Mouse (Mus musculus) intestine, embryonic 14.5 days (tissue): ENCODE results near the gene Fam198a. TPM values are rescaled to one million over a fixed set of nuclear protein-coding genes. Genes with fewer than 3 reads are reported as not detected.

Experiments
- ATAC-seq: fragments of 200-750 bp; cut with Nextera tagmentation; replicated peaks from 2 replicates; pipeline ENCODE4 v1.8.0; 2017; ENCODE audit warnings: low read depth, moderate number of reproducible peaks, moderate TSS enrichment, moderate library complexity; ENCODE audit not compliant: low FRiP score, low TSS enrichment
- DNase-seq: peaks from one replicate; pipeline ENCODE4 v3.0.0-alpha.2; 2018; ENCODE audit warnings: low spot score
- H3K27ac ChIP-seq: fragments of 300-500 bp; sonication (generic); 2 replicates; pipeline ENCODE4 v1.5.1; 2014; ENCODE audit warnings: low read depth, mild to moderate bottlenecking, control low read depth
- H3K27me3 ChIP-seq: fragments of 300-500 bp; sonication (generic); replicated peaks from 2 replicates; pipeline ENCODE4 v1.6.1; 2014; ENCODE audit warnings: low read length, control low read depth; ENCODE audit not compliant: control insufficient read depth, insufficient read depth
- H3K36me3 ChIP-seq: fragments of 300-500 bp; sonication (generic); 2 replicates; pipeline ENCODE4 v1.6.1; 2014; ENCODE audit warnings: low read length, control low read depth; ENCODE audit not compliant: control insufficient read depth, insufficient read depth
- H3K4me1 ChIP-seq: fragments of 300-500 bp; sonication (generic); replicated peaks from 2 replicates; pipeline ENCODE4 v1.6.1; 2014; ENCODE audit warnings: low read length, control low read depth, mixed read lengths; ENCODE audit not compliant: control insufficient read depth, insufficient read depth
- H3K4me2 ChIP-seq: fragments of 300-500 bp; sonication (generic); 2 replicates; pipeline ENCODE4 v1.6.1; 2014; ENCODE audit warnings: low read length
- H3K4me3 ChIP-seq: fragments of 300-500 bp; sonication (generic); 2 replicates; pipeline ENCODE4 v1.5.1; 2014; ENCODE audit warnings: low read depth, low read length, control low read depth, mixed read lengths
- H3K9ac ChIP-seq: fragments of 300-500 bp; sonication (generic); 2 replicates; pipeline ENCODE4 v1.6.1; 2014; ENCODE audit warnings: mild to moderate bottlenecking, low read length
- H3K9me3 ChIP-seq: fragments of 300-500 bp; sonication (generic); 2 replicates; pipeline ENCODE4 v1.6.1; 2016; ENCODE audit warnings: low read length, control low read depth; ENCODE audit not compliant: control insufficient read depth
- WGBS: fragments of 180-500 bp; shearing (Covaris S2); extraction: QIAGEN DNeasy Blood & Tissue Kit; methylation state at CpG from one replicate; pipeline ENCODE4 v1.1.7; 2014; 5-methylcytosine and 5-hydroxymethylcytosine counted together
- polyA plus RNA-seq: library from polyadenylated mRNA; unstranded; fragments of >200 nt; fragmentation: Nextera tagmentation; extraction: Ambion mirVana; gene quantifications from 2 replicates; pipeline ENCODE4 v1.2.1, GENCODE M21; 2014

Fam198a gene
- polyA plus RNA-seq, 1 experiment from 2014 or later, result 2.9 TPM

DNA sequence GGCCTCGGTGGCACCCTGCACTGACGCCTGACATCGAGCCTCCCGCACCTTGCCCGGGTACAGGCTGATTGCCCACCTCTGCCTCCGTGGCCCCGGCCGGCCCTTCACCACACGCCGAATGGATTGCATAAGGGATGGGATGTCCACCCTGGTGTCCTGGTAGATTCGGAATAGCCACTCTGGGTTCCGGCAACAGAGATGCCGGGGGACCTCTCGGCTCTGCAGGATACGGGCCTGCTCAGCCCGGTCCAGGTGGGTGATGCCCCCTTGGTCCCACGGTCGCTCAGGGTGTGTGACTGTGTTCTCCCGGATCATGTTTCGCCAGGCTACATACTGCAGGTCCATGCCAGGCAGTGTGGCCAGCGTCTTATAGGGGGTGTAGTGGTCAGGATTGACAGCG, 31.4 kb downstream of the Fam198a start:
- ATAC-seq (no peak), DNase-seq (no peak)
- Histone ChIP-seq H3K27me3 (no peaks in the 10 kb centered on the region), H3K4me3 (no peak overlapping the region), H3K9ac (no peak overlapping the region), H3K36me3 (no peaks in the 10 kb centered on the region), H3K27ac (no peak overlapping the region), H3K4me2 (no peak overlapping the region), H3K4me1 (0 out of 2 replicates have a peak, but pooled peaks cover 3% of the 10 kb centered on the region), H3K9me3 (no peaks in the 10 kb centered on the region)
- WGBS, result 95% methylated on average over 22 of the region's 22 CpGs

DNA sequence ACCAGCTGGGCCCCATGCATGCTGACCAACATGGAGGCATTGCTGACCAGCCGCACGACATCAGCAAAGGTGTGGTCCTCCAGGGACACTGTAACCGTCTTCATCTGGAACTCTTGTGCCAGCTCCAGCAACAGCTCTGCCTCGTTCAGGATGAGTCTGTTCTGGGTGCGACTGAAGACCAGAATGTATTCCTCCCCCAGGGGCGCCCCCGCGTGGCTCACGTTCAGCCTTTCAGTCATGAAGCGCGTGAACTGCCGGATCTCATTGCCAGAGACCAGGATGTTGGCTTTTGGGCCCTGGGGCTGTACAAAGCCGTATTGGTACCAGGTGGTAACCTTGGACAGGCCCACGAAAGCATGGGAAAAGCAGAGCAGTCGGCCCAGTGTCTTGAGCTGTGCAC, 31.9 kb downstream of the Fam198a start:
- H3K9me3 ChIP-seq, result no peaks in the 10 kb centered on the region
- H3K36me3 ChIP-seq, result no peaks in the 10 kb centered on the region
- H3K9ac ChIP-seq, result no peak overlapping the region
- H3K27ac ChIP-seq, result no peak overlapping the region
- H3K4me2 ChIP-seq, result no peak overlapping the region
- ATAC-seq (no peak), DNase-seq (no peak)
- WGBS, result 93% methylated on average over 15 of the region's 15 CpGs
- 0 out of 2 replicates have a peak, but pooled peaks cover 3% of the 10 kb centered on the region for H3K4me1 ChIP-seq
- no peak overlapping the region for H3K4me3 ChIP-seq
- no peaks in the 10 kb centered on the region for H3K27me3 ChIP-seq

DNA sequence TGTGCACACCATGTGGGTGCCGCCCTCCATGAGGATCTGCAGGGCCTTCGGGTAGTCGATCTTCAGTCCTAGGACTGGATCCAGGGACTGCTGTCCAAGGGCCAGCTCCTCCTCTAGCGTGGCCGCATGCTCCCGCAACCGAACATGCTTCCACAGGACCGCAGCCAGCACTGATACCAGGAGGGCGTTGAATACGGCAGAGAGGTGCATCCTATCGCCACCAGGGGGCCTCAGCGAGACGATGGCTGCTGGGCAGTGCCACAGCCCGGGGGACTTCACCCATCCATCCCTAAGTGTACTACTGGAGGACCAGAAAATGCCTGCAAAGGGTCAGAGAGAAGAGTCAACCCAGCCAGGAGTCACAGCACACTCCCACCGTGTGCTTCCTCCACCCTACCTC, 32.7 kb downstream of the Fam198a start:
- Histone ChIP-seq H3K36me3 (no peaks in the 10 kb centered on the region), H3K27ac (no peak overlapping the region), H3K9ac (no peak overlapping the region), H3K4me1 (0 out of 2 replicates have a peak, but pooled peaks cover 3% of the 10 kb centered on the region), H3K4me3 (no peak overlapping the region), H3K9me3 (no peaks in the 10 kb centered on the region), H3K27me3 (no peaks in the 10 kb centered on the region), H3K4me2 (no peak overlapping the region)
- 52% methylated on average over 15 of the region's 15 CpGs for WGBS
- DNase-seq (peak; percentile 82), ATAC-seq (0 out of 2 replicates have a peak, but pooled peaks have one; percentile 41)

DNA sequence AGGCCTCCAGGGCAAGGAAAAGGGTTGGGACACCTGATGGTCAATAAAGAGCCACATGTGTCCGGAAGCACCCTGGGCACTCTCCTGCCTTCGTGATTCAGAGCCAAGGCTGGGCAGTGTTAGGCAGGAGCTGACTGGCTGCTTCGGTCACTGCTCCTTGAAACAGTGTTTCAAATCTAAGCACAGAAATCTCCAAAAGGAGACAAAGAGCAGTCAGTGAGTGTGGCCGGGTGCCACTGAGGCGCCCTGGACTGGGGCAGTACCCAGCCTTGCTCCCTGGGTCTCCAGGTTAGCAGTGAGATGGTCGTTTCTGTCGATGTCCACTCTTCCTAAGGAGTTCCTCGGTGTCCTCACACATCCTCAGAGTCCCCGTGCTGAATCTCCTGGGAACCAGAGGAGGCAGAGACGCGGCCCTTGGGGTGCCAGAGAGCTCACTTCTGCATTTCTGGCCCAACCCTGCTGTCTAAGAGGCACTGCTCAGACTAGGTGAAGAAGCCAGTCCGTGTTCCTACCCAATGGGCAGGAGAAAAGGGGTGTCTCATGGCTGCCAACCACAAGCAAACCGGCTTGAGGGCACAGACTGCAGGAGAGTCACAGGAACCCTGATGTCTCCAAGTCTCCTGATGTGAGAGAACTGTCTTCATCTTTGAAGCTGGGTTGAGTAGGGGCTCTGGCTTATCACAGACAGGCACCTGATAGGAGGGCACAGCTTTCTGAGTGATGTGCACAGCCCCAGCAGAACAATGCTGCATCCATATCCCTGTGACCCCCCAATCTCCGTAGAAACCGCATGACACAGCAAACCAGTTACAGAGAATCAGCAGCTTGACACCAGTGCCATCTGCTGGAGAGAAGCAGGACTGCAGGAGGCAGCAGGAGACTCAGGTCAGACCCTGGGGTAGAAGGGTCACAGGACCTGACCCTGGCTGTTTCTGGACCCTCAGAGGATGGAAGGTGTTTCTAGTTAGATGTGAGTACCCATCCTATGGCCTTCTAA, 34.0 kb downstream of the Fam198a start:
- no peak overlapping the region for H3K4me2 ChIP-seq
- no peak for ATAC-seq
- WGBS, result 76% methylated on average over 15 of the region's 15 CpGs

DNA sequence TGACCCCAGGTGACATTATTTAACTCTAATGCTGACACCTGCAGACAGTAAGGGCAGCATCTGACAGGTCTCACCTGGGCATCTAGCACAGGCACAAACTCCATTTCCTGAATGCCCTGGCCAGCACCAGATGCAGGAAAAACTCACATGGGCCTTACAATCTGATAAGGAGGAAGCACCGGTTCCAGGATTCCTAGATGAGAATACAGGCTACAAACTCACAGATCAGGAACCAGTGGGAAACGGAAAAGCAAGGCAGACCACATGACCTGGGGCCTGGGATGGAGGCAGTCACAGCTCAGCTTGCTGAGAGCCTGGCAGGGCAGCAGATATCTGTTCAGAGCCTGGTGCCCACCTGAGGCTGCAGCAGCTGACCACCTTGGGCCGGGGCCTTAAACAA, 38.1 kb downstream of the Fam198a start:
- no peaks in the 10 kb centered on the region for H3K9me3 ChIP-seq
- H3K4me1 ChIP-seq, result 0 out of 2 replicates have a peak, but pooled peaks cover 2% of the 10 kb centered on the region
- DNase-seq, result no peak
- ATAC-seq, result no peak
- H3K4me2 ChIP-seq, result no peak overlapping the region
- WGBS, result 70% methylated on average over 3 of the region's 3 CpGs
- no peaks in the 10 kb centered on the region for H3K36me3 ChIP-seq
- no peak overlapping the region for H3K9ac ChIP-seq
- H3K27ac ChIP-seq, result no peak overlapping the region
- H3K27me3 ChIP-seq, result no peaks in the 10 kb centered on the region
- H3K4me3 ChIP-seq, result no peak overlapping the region

More for the DNA sequence above, 34.0 kb downstream of the Fam198a start:
- Histone ChIP-seq H3K4me3 (no peak overlapping the region), H3K27me3 (no peaks in the 10 kb centered on the region), H3K27ac (no peak overlapping the region), H3K9ac (no peak overlapping the region), H3K4me1 (no peaks in the 10 kb centered on the region), H3K36me3 (no peaks in the 10 kb centered on the region), H3K9me3 (no peaks in the 10 kb centered on the region)
- peak; percentile 94 for DNase-seq

DNA sequence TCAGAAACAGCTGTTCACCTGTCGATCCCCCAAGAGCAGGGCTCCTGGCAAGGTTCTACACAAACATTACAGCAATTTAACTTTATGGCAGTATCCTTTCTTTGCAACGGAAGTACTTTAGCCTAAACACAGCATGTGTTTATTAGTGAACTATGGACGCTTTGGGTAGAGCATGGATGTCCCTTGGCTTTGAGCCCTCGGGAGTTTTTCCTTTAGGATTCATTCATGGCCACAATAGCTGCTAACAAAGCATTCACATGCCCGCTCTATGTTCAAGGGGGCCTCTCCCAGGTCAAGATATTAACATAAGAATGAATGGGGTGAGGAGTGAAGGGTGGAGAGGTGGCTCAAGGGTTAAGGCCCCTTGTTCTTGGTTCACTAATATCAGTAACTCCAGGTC, 38.7 kb downstream of the Fam198a start:
- ATAC-seq (no peak), DNase-seq (no peak)
- WGBS, result 53% methylated on average over 5 of the region's 5 CpGs
- Histone ChIP-seq H3K9me3 (no peaks in the 10 kb centered on the region), H3K4me1 (0 out of 2 replicates have a peak, but pooled peaks cover 2% of the 10 kb centered on the region), H3K36me3 (no peaks in the 10 kb centered on the region), H3K27ac (no peak overlapping the region), H3K4me3 (no peak overlapping the region), H3K27me3 (no peaks in the 10 kb centered on the region), H3K9ac (no peak overlapping the region), H3K4me2 (no peak overlapping the region)

DNA sequence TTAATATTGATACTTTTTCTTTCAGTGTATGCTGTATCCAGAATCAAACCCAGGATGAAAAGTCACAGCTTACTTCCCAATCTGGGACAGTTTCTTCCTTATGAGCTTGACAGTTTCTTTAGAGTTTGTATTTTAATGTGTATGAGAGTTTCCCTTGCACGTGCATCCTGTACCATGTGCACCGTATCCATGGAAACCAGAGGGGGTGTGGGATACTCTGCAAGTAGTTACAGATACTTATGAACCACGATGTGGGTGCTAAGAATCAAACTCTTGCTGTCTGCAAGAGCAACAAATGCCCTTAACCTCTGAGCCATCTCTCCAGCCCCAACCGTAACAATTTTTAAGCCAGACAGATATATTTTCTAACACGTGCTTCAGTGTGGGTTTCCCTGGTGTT, 40.3 kb downstream of the Fam198a start:
- no peaks in the 10 kb centered on the region for H3K36me3 ChIP-seq
- DNase-seq (no peak), ATAC-seq (no peak)
- WGBS, result 75% methylated on average over 5 of the region's 5 CpGs
- H3K27me3 ChIP-seq, result no peaks in the 10 kb centered on the region
- H3K9me3 ChIP-seq, result no peaks in the 10 kb centered on the region
- no peak overlapping the region for H3K4me2 ChIP-seq
- no peak overlapping the region for H3K27ac ChIP-seq
- no peak overlapping the region for H3K4me3 ChIP-seq
- H3K4me1 ChIP-seq, result 0 out of 2 replicates have a peak, but pooled peaks cover 2% of the 10 kb centered on the region
- H3K9ac ChIP-seq, result no peak overlapping the region

DNA sequence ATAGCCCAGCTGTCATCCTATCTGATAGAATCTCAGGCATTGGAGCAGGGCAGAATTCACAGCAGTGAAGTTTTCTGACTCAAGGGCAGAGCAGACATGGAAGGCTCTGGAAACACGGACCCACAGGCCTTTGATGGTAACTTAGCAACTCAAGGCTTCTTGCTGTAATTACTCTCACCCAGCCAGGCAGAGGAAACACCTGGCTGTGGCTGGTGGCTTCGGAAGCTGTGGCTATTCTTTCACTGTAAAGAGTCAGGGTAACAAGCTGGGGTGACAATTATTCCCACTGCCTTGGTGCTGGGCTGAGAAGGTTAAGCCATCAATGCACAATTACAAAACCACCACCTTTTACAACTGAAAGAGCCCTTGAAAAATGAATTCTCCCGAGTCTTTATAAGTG, 42.3 kb downstream of the Fam198a start:
- Histone ChIP-seq H3K27me3 (no peaks in the 10 kb centered on the region), H3K36me3 (no peaks in the 10 kb centered on the region), H3K9me3 (no peaks in the 10 kb centered on the region), H3K27ac (no peak overlapping the region), H3K4me3 (no peak overlapping the region), H3K4me2 (no peak overlapping the region), H3K4me1 (0 out of 2 replicates have a peak, but pooled peaks cover 2% of the 10 kb centered on the region), H3K9ac (no peak overlapping the region)
- WGBS, result 71% methylated on average over 3 of the region's 3 CpGs
- DNase-seq (no peak), ATAC-seq (no peak)
